Mouse (Mus musculus) C2C12 (cell line): Measurements from ENCODE around the gene Mctp1. TPM values are rescaled to one million over a fixed set of nuclear protein-coding genes. Genes with fewer than 3 reads are reported as not detected.

Source experiments
- H3K27me3 ChIP-seq: one replicate; pipeline ENCODE4 v1.6.1; 2011; ENCODE audit not compliant: control insufficient read depth, insufficient read depth, insufficient read length
- H3K36me3 ChIP-seq: one replicate; pipeline ENCODE4 v1.6.1; 2011; ENCODE audit not compliant: control insufficient read depth, insufficient read depth
- H3K4me3 ChIP-seq: one replicate; pipeline ENCODE4 v1.5.1; 2011; ENCODE audit warnings: mild to moderate bottlenecking, control low read depth; ENCODE audit not compliant: poor library complexity, insufficient read depth, severe bottlenecking
- H3K79me2 ChIP-seq: one replicate; pipeline ENCODE4 v1.6.1; 2011; ENCODE audit not compliant: control insufficient read depth, insufficient read depth
- H3K79me3 ChIP-seq: one replicate; pipeline ENCODE4 v1.6.1; 2011; ENCODE audit warnings: low read depth, control low read depth
- H3ac ChIP-seq: one replicate; pipeline ENCODE3; 2011; ENCODE audit warnings: low read depth; ENCODE audit not compliant: control insufficient read depth, insufficient read length
- CEBPB ChIP-seq: IDR thresholded peaks from one replicate; pipeline ENCODE4 v1.6.1; 2011; ENCODE audit warnings: low read depth, mild to moderate bottlenecking, control low read depth, moderate library complexity
- CTCF ChIP-seq: IDR thresholded peaks from one replicate; pipeline ENCODE4 v1.5.1; 2011; ENCODE audit not compliant: control insufficient read depth, insufficient read depth, insufficient read length
- FOSL1 ChIP-seq: IDR thresholded peaks from one replicate; pipeline ENCODE4 v1.8.0; 2011; ENCODE audit warnings: mild to moderate bottlenecking, low read length; ENCODE audit not compliant: poor library complexity, insufficient read depth, severe bottlenecking
- MAX ChIP-seq: IDR thresholded peaks from one replicate; pipeline ENCODE4 v1.6.1; 2011; ENCODE audit warnings: mild to moderate bottlenecking, control low read depth
- MYOD1 ChIP-seq: IDR thresholded peaks from one replicate; pipeline ENCODE4 v1.6.1; 2011; ENCODE audit warnings: low read depth; ENCODE audit not compliant: control insufficient read depth, insufficient read length
- MYOG ChIP-seq: IDR thresholded peaks from one replicate; pipeline ENCODE4 v1.6.1; 2011; ENCODE audit not compliant: control insufficient read depth, insufficient read length; ENCODE audit errors: extremely low read depth
- USF1 ChIP-seq: IDR thresholded peaks from one replicate; pipeline ENCODE4 v1.6.1; 2011; ENCODE audit warnings: low read depth, mild to moderate bottlenecking, control low read depth, moderate library complexity
- polyA plus RNA-seq: library from polyadenylated mRNA; unstranded; fragments of >200 nt; fragmentation: generic; extraction: Trizol; gene quantifications from one replicate; pipeline ENCODE4 v1.2.1, GENCODE M21; 2012; ENCODE audit warnings: missing spikeins

The Mctp1 gene
- polyA plus RNA-seq, 1 experiment = 0.36 TPM

DNA sequence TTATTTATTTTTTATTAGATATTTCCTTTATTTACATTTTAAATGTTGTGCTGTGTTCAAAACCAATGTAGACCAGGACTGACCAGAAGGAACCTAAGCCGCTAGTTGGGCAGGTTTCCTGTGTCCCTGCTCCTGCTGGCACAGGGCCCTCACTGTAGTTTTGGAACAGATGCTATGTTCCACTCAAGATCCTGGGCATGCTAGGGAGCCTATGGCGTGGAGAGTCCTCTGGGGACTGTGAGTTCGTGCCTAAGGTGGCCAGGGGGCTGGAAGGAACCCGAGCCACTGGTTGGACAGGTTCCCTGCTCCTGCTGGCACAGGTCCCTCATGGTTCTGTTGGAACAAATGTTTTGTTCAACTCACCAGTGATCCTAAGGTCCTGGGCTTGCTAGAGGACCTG is 35.8 kb downstream of the Mctp1 start:
- no peaks in the 10 kb centered on the region for H3K79me3 ChIP-seq

DNA sequence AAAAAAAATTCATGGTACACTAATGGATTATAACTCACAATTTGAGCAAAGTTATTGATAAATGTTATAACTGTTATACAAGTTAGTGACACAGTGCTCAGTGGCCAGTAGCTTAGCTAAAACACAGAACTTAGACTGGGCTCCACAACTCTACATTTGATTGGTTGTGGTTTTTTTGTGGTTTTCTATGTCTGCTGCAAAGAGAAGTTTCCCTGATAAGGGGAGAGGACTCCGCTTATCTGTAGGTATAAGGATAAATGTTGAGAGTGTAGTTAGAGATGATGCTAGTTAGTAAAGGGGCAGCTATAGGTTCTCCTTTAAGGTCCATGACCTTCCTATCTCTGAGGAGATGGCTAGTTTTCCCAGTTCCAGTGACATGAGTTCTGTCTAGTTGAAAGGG is 36.7 kb downstream of the Mctp1 start:
- Histone ChIP-seq H3ac (no peak overlapping the region), H3K79me2 (no peaks in the 10 kb centered on the region), H3K4me3 (no peak overlapping the region), H3K79me3 (no peaks in the 10 kb centered on the region), H3K36me3 (no peaks in the 10 kb centered on the region), H3K27me3 (no peaks in the 10 kb centered on the region)
- TF ChIP-seq MYOD1 = no peak
- no peak for TF ChIP-seq FOSL1
- no peak for TF ChIP-seq MAX
- TF ChIP-seq USF1 = no peak
- TF ChIP-seq CEBPB = no peak
- TF ChIP-seq MYOG = no peak
- TF ChIP-seq CTCF = no peak

More for the DNA sequence above, 35.8 kb downstream of the Mctp1 start:
- no peak for TF ChIP-seq MYOD1
- no peak for TF ChIP-seq USF1
- no peak for TF ChIP-seq CEBPB
- TF ChIP-seq FOSL1 = no peak
- TF ChIP-seq MYOG = no peak
- Histone ChIP-seq H3K79me2 (no peaks in the 10 kb centered on the region), H3K36me3 (no peaks in the 10 kb centered on the region), H3K4me3 (no peak overlapping the region), H3K27me3 (no peaks in the 10 kb centered on the region), H3ac (no peak overlapping the region)

GRCm38 (mm10) chr13:76422124-76422523 is 37.8 kb downstream of the Mctp1 start:
- Histone ChIP-seq H3K4me3 (no peak overlapping the region), H3K79me2 (no peaks in the 10 kb centered on the region), H3K36me3 (no peaks in the 10 kb centered on the region), H3K27me3 (no peaks in the 10 kb centered on the region), H3ac (no peak overlapping the region), H3K79me3 (no peaks in the 10 kb centered on the region)
- TF ChIP-seq MYOG = no peak
- no peak for TF ChIP-seq CTCF
- no peak for TF ChIP-seq CEBPB
- TF ChIP-seq MYOD1 = no peak
- TF ChIP-seq USF1 = no peak
- TF ChIP-seq MAX = no peak
- no peak for TF ChIP-seq FOSL1

DNA sequence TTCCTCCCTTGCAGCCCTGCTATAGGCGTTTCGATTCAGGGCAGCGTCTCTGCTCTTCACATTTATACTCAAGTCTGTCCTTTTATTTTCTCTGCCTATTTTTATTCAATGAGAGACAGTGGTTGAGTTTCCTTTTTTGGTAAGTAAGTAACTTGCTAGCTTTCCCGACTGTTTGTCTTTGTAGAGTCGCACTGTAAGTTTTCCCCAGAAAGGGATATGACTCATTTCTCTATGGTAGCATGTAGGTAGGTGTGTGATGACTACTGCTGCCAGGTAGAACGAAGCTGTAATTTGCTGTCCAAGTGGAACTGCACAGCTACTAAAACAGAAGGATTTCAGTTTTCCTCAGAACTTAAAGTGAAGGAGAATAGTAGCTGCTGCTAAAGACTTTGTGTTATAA is 45.1 kb downstream of the Mctp1 start:
- Histone ChIP-seq H3K36me3 (no peaks in the 10 kb centered on the region), H3ac (no peak overlapping the region), H3K4me3 (no peak overlapping the region), H3K27me3 (no peaks in the 10 kb centered on the region), H3K79me2 (no peaks in the 10 kb centered on the region), H3K79me3 (no peaks in the 10 kb centered on the region)
- TF ChIP-seq MAX (no peak), CEBPB (no peak), CTCF (no peak), FOSL1 (no peak), USF1 (no peak), MYOD1 (no peak), MYOG (no peak)

DNA sequence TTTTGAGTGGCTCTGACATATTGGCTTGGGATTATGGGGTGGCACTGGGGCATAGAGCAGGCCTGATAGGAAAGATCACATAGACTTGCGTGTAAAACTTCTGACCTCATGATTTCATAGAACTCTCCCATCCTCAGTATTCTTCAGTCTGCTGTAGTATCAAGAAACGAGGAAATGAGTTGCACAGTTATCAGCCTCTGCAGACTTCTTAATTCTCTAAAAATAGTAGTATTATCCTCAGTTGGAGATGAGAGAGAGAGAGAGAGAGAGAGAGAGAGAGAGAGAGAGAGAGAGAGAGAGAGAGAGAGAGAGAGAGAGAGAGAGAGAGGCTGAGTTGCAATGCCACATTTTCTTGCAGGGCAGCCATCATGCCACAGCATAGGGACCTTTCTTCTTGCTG is 45.6 kb downstream of the Mctp1 start:
- Histone ChIP-seq H3K27me3 (no peaks in the 10 kb centered on the region), H3ac (no peak overlapping the region), H3K36me3 (no peaks in the 10 kb centered on the region), H3K4me3 (no peak overlapping the region), H3K79me3 (no peaks in the 10 kb centered on the region), H3K79me2 (no peaks in the 10 kb centered on the region)
- no peak for TF ChIP-seq MAX
- no peak for TF ChIP-seq USF1
- no peak for TF ChIP-seq CTCF
- no peak for TF ChIP-seq MYOG
- no peak for TF ChIP-seq FOSL1
- no peak for TF ChIP-seq CEBPB
- TF ChIP-seq MYOD1 = no peak

GRCm38 (mm10) chr13:76431946-76432345 is 47.6 kb downstream of the Mctp1 start:
- H3K36me3 ChIP-seq = no peaks in the 10 kb centered on the region
- no peaks in the 10 kb centered on the region for H3K27me3 ChIP-seq
- H3ac ChIP-seq = no peak overlapping the region
- no peak for TF ChIP-seq MYOG
- TF ChIP-seq MYOD1 = no peak
- no peak for TF ChIP-seq FOSL1
- no peaks in the 10 kb centered on the region for H3K79me2 ChIP-seq
- H3K4me3 ChIP-seq = no peak overlapping the region
- no peaks in the 10 kb centered on the region for H3K79me3 ChIP-seq
